Mouse (Mus musculus) E14TG2a.4 (cell line): Measurements from ENCODE around the gene Basp1.
A peak's percentile ranks its signal among the peaks of the same experiment; 100 is the strongest.

Experiments used
- H3K27me3 ChIP-seq: 2 replicates; pipeline ENCODE4 v1.6.1; 2014; ENCODE audit warnings: low read length, control low read depth; ENCODE audit not compliant: insufficient read depth
- H3K36me3 ChIP-seq: 2 replicates; pipeline ENCODE4 v1.6.1; 2014; ENCODE audit warnings: low read length, control low read depth; ENCODE audit not compliant: insufficient read depth
- H3K4me1 ChIP-seq: replicated peaks from 2 replicates; pipeline ENCODE4 v1.6.1; 2014; ENCODE audit warnings: low read depth, low read length, control low read depth
- H3K4me3 ChIP-seq: replicated peaks from 2 replicates; pipeline ENCODE4 v1.5.1; 2014; ENCODE audit warnings: mild to moderate bottlenecking, low read length
- H3K9me3 ChIP-seq: 2 replicates; pipeline ENCODE4 v1.6.1; 2014; ENCODE audit warnings: low read length, control low read depth
- CTCF ChIP-seq: conservative IDR thresholded peaks from 2 replicates; pipeline ENCODE4 v1.5.1; 2014; ENCODE audit warnings: low read length
- NANOG ChIP-seq: IDR thresholded peaks from 2 replicates; pipeline ENCODE4 v1.6.1; 2014; ENCODE audit warnings: borderline replicate concordance, low read length, mixed read lengths
- POU5F1 ChIP-seq: IDR thresholded peaks from 2 replicates; pipeline ENCODE4 v1.6.1; 2014; ENCODE audit warnings: low read length, borderline replicate concordance

Basp1 gene

DNA sequence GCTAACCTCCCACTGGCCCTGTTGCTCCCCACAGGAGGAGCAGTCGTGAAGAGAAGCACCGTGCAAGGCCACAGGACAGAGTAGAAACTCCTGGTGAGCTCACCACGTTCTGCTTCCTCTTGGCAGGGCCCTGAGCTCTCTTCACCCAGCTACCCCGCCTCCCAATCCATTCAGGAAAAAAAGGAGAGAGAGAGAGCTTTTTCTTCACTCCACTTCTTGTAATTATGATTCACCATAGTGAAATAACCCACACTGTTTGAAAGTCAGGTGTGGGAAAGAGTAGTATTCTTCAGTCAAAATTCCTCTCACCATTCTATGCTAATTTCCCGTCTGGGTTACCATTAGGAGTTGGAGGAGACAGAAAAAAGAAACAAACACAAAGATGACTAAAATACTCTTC, 48.1 kb downstream of the Basp1 start:
- 0 out of 2 replicates have a peak, but pooled peaks cover 4% of the 10 kb centered on the region for H3K36me3 ChIP-seq
- H3K4me1 ChIP-seq: peaks cover 63% of the 10 kb centered on the region
- no peaks in the 10 kb centered on the region for H3K9me3 ChIP-seq
- H3K27me3 ChIP-seq: no peaks in the 10 kb centered on the region
- peak overlapping the region; percentile 78 for H3K4me3 ChIP-seq
- TF ChIP-seq CTCF (no peak), NANOG (no peak), POU5F1 (no peak)

DNA sequence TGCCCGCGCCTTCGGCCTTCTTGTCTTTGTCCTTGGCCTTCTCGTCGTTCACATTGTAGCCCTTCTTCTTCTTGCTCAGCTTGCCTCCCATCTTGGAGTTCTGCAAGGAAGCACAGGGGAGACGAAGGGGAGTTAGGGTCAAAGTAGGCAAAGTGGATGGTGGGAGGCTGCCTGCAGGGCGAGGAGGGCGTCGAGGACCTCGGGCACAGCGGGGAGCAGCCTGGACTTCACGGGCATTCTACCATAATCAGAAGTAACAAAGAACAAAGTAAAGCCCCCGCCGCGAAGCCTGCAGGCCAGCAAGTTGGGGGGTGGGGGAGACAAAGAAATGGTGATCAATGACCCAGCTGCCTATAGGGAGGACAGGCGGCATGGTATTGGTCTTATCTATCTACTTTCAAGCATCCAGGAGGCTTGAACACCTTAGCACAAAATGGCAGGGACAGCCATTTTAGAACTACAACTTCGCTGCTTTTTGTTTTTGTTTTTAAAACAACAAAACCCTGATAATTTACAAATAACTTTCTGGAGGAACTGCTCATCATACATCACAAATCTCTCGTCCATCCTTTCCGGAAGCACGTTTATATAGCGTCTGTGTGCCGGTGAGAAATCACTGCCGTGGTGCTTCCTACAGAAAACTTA, 48.6 kb downstream of the Basp1 start:
- no peaks in the 10 kb centered on the region for H3K9me3 ChIP-seq
- H3K4me1 ChIP-seq: peaks cover 63% of the 10 kb centered on the region
- H3K4me3 ChIP-seq: peak overlapping the region; percentile 78
- TF ChIP-seq CTCF (no peak), POU5F1 (no peak), NANOG (peak; percentile 67)
- no peaks in the 10 kb centered on the region for H3K36me3 ChIP-seq
- no peaks in the 10 kb centered on the region for H3K27me3 ChIP-seq

DNA sequence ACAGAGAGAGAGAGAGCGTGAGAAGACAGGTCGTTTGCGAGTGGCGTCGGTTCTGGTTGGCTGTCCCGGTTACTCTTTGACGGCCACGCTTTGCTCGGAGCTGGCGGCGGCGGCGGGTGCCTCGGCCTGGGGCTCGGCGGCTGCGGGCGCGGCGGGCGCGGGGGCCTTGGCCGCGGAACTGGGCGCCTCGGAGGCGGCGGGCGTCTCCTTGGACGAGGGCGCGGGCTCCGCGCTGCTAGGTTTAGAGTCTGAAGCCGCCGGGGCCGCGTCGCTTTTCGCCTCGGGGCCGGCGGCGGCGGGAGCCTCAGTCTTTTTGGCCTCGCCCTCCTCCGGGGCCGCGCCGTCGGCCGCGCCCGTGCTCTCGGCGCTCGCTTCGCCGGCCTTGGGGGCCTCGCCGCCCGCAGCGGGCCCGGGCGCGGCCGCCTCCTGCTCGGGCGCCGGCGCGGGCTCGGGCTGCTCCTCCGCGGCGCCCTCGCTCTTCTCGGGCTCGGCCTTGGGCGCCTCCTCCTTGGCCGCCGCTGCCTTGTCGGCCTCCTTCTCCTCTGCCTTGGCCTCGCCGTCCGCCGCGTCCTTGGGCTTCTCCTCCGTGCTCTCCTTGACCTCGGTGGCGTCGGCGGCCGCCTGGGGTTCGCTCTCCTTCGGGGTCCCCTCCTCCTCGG, 49.3 kb downstream of the Basp1 start:
- H3K4me3 ChIP-seq: peak overlapping the region; percentile 78
- H3K4me1 ChIP-seq: peaks cover 65% of the 10 kb centered on the region
- H3K9me3 ChIP-seq: no peaks in the 10 kb centered on the region
- H3K36me3 ChIP-seq: no peaks in the 10 kb centered on the region
- no peaks in the 10 kb centered on the region for H3K27me3 ChIP-seq
- no peak for TF ChIP-seq NANOG
- no peak for TF ChIP-seq POU5F1
- TF ChIP-seq CTCF: no peak

DNA sequence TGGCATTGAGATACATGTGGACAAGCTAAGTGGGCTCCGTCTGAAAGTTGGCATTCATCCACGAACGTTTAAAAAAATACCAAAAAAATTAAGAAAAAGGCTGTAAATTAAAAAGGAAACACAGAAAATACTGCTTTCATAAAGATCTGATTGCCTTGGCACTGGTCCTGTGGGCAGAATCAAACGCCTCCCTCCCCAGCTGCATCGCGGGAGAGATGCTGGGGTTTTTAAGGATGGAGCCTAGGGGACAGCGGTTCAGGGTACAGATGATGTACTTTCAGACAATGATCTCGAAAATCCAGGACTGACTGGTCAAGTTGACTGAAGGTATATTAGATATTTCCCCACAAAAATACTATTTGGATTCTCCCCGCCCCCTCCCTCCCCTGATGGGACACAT, 49.9 kb downstream of the Basp1 start:
- H3K36me3 ChIP-seq: no peaks in the 10 kb centered on the region

DNA sequence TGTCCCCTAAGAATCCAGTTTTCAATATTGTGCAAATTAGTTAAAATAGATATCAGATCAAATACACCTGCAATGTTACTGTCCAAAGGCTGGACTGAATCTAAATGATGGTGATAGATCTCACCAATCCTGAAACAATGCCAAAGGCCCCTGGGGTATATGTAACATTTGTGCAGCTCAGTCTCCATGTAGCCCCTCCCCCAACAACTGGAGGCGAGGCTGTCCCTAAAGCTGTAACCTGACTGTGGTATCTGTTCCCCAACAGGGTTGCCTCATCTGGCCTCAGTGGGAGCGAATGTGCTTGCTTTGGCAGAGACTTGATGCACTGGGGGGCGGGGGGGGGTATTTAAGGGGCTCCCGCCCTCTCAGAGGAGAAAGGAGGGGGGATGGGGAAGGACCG, 52.7 kb downstream of the Basp1 start:
- no peak for TF ChIP-seq NANOG
- TF ChIP-seq CTCF: no peak
- TF ChIP-seq POU5F1: no peak
- H3K4me1 ChIP-seq: peaks cover 48% of the 10 kb centered on the region
- peaks cover 9% of the 10 kb centered on the region for H3K27me3 ChIP-seq
- H3K36me3 ChIP-seq: no peaks in the 10 kb centered on the region
- no peaks in the 10 kb centered on the region for H3K9me3 ChIP-seq
- no peak overlapping the region for H3K4me3 ChIP-seq

More for the DNA sequence above, 49.9 kb downstream of the Basp1 start:
- no peak for TF ChIP-seq CTCF
- TF ChIP-seq POU5F1: no peak
- TF ChIP-seq NANOG: no peak
- Histone ChIP-seq H3K4me3 (peak overlapping the region; percentile 78), H3K27me3 (peaks cover 6% of the 10 kb centered on the region), H3K9me3 (no peaks in the 10 kb centered on the region), H3K4me1 (peaks cover 70% of the 10 kb centered on the region)

DNA sequence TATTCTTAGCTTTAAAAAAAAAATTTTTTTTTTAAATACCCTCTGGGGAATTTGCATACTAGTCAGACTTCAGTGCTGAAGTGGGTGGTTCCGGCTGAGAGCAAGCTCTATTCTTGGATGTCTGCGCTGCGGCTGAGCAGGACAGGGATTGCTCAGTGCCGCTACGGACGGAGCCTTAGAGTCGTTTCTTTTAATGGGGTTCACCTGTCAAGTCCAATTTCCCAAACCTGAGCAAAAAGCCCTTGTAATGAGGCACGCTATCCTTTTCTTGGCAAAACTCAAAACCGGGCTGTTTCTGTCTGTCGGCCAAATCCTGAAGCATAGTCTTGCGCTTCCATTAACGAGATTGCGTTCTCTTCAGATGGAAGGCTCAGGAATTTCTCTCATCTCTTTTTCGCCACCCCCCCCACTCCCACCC, 54.9 kb downstream of the Basp1 start:
- no peaks in the 10 kb centered on the region for H3K9me3 ChIP-seq
- peaks cover 11% of the 10 kb centered on the region for H3K27me3 ChIP-seq
- H3K4me3 ChIP-seq: no peak overlapping the region
- peaks cover 43% of the 10 kb centered on the region for H3K4me1 ChIP-seq
- H3K36me3 ChIP-seq: no peaks in the 10 kb centered on the region
- TF ChIP-seq NANOG: no peak
- TF ChIP-seq POU5F1: no peak
- TF ChIP-seq CTCF: no peak

DNA sequence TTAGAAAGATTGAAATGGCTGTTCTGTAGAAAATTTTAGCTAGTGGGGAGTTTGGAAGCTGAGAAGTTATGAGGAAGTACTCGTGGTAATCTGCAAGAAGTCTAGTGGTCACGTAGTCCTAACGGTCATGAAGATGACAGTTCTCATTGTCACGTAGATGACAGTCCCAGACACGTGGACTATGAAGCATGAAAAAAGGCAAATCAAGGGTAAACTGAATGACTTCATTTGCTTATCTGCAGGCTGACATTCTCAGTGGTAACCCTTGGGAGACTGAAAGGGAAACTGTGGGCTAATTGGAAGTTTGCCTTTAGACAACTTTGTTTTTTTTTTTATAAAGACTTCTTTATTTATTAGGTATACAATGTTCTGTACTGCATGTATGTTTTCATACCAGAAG, 58.2 kb downstream of the Basp1 start:
- Histone ChIP-seq H3K9me3 (no peaks in the 10 kb centered on the region), H3K27me3 (peaks cover 17% of the 10 kb centered on the region), H3K4me1 (peaks cover 15% of the 10 kb centered on the region), H3K36me3 (no peaks in the 10 kb centered on the region), H3K4me3 (no peak overlapping the region)
- TF ChIP-seq NANOG: no peak
- no peak for TF ChIP-seq POU5F1
- TF ChIP-seq CTCF: no peak

DNA sequence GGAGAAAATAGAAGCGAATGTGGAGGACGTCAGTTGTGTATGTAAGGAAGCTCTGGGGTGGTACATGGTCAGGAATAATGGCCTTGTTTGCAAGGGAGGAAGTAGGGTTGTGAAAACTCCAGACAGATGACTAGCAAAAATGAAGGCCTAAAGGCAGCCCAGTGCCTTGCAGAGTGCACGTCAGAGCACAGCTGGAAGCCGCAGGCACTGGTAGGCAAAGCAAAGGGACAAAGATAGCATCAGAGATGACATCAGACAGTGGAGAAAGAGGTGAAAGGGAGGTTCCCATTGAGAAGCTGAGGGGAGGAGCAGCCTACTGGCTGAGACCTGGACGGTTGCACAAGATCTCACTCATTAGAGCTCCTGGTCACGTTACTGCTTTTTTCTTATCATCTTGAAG, 58.8 kb downstream of the Basp1 start:
- H3K36me3 ChIP-seq: no peaks in the 10 kb centered on the region
- H3K9me3 ChIP-seq: no peaks in the 10 kb centered on the region
- H3K4me3 ChIP-seq: no peak overlapping the region
- H3K27me3 ChIP-seq: peaks cover 17% of the 10 kb centered on the region
- H3K4me1 ChIP-seq: peaks cover 10% of the 10 kb centered on the region
- TF ChIP-seq NANOG (no peak), CTCF (no peak), POU5F1 (no peak)

DNA sequence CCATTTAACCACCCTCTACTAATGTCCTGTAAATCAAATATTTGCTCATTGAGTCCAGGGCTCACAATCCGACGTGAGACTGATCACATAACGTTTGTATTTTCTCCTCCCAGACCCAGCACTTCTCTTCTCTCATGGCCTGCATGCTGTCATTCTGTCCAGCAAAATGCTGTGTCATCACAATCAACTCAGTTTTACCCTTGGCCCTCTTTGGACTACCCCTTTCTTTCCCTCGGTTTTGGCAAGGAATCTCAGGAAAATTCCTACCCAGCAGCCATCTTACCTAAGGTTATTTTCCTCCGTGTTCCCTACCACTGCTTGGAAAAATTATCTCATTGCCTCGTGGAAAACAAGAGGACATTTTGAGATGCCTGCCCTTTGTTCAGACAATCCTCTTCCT, 60.1 kb downstream of the Basp1 start:
- H3K36me3 ChIP-seq: no peaks in the 10 kb centered on the region
- no peaks in the 10 kb centered on the region for H3K9me3 ChIP-seq
- no peak overlapping the region for H3K4me3 ChIP-seq
- H3K4me1 ChIP-seq: peaks cover 3% of the 10 kb centered on the region; the same call in 1 of the 2 replicates
- no peak for TF ChIP-seq POU5F1
- no peak for TF ChIP-seq CTCF
- TF ChIP-seq NANOG: no peak
- peaks cover 10% of the 10 kb centered on the region; the same call in 1 of the 2 replicates for H3K27me3 ChIP-seq
